Mouse (Mus musculus) limb, embryonic 11.5 days (tissue): ENCODE results near the gene Irf2bpl. TPM values are rescaled to one million over a fixed set of nuclear protein-coding genes. Genes with fewer than 3 reads are reported as not detected.
A peak's percentile ranks its signal among the peaks of the same experiment; 100 is the strongest.

Source experiments
- ATAC-seq: fragments of 200-750 bp; cut with Nextera tagmentation; 2 replicates; pipeline ENCODE4 v1.8.0; 2017; ENCODE audit warnings: low read depth; ENCODE audit not compliant: insufficient number of reproducible peaks, low FRiP score, low TSS enrichment
- DNase-seq: peaks from one replicate; pipeline ENCODE4 v3.0.0-alpha.2; 2015; ENCODE audit warnings: low spot score
- H3K27ac ChIP-seq: fragments of 300-500 bp; sonication (generic); replicated peaks from 2 replicates; pipeline ENCODE4 v1.5.1; 2014; ENCODE audit warnings: low read depth, mild to moderate bottlenecking, low read length
- H3K27me3 ChIP-seq: fragments of 300-500 bp; sonication (generic); 2 replicates; pipeline ENCODE4 v1.6.1; 2014; ENCODE audit warnings: mild to moderate bottlenecking, low read length, mixed read lengths; ENCODE audit not compliant: control insufficient read depth, insufficient read depth
- H3K36me3 ChIP-seq: fragments of 300-500 bp; sonication (generic); 2 replicates; pipeline ENCODE4 v1.6.1; 2014; ENCODE audit warnings: mild to moderate bottlenecking, low read length, moderate library complexity, mixed read lengths; ENCODE audit not compliant: control insufficient read depth, insufficient read depth
- H3K4me1 ChIP-seq: fragments of 300-500 bp; sonication (generic); 2 replicates; pipeline ENCODE4 v1.6.1; 2014; ENCODE audit warnings: low read length, mixed read lengths; ENCODE audit not compliant: control insufficient read depth, insufficient read depth
- H3K4me2 ChIP-seq: fragments of 300-500 bp; sonication (generic); 2 replicates; pipeline ENCODE4 v1.6.1; 2014; ENCODE audit warnings: low read depth, mild to moderate bottlenecking, moderate library complexity; ENCODE audit not compliant: severe bottlenecking
- H3K4me3 ChIP-seq: fragments of 300-500 bp; sonication (generic); 2 replicates; pipeline ENCODE4 v1.5.1; 2014; ENCODE audit warnings: low read depth, low read length
- H3K9ac ChIP-seq: fragments of 300-500 bp; sonication (generic); 2 replicates; pipeline ENCODE4 v1.6.1; 2014; ENCODE audit warnings: mild to moderate bottlenecking, low read length
- H3K9me3 ChIP-seq: fragments of 300-500 bp; sonication (generic); 2 replicates; pipeline ENCODE4 v1.6.1; 2016; ENCODE audit warnings: low read length; ENCODE audit not compliant: control insufficient read depth
- WGBS: fragments of 180-500 bp; shearing (Covaris S2); extraction: QIAGEN DNeasy Blood & Tissue Kit; methylation state at CpG from one replicate; pipeline ENCODE4 v1.1.7; 2014; 5-methylcytosine and 5-hydroxymethylcytosine counted together
- polyA plus RNA-seq: library from polyadenylated mRNA; unstranded; fragments of >200 nt; fragmentation: Nextera tagmentation; extraction: Ambion mirVana; gene quantifications from 2 replicates; pipeline ENCODE4 v1.2.1, GENCODE M21; 2014

The Irf2bpl gene
- polyA plus RNA-seq, 1 experiment from 2014 or later, result 17.9 TPM

- Histone ChIP-seq H3K4me2 (peak overlapping the region; percentile 84), H3K36me3 (no peaks in the 10 kb centered on the region), H3K4me1 (peaks cover 63% of the 10 kb centered on the region), H3K9me3 (no peaks in the 10 kb centered on the region), H3K4me3 (no peak overlapping the region), H3K27ac (peak overlapping the region; percentile 99), H3K9ac (peak overlapping the region; percentile 65; the same call in 1 of the 2 replicates), H3K27me3 (no peaks in the 10 kb centered on the region)
- DNase-seq (no peak), ATAC-seq (no peak)
- 15% methylated on average over 8 of the region's 8 CpGs for WGBS
Observed at GRCm38 (mm10) chr12:86890796-86891301, 6.3 kb upstream of the Irf2bpl start.

GRCm38 (mm10) chr12:86890091-86890720 lies 5.6 kb upstream of the Irf2bpl start:
- Histone ChIP-seq H3K9ac (peak overlapping the region; percentile 65; the same call in 1 of the 2 replicates), H3K36me3 (no peaks in the 10 kb centered on the region), H3K27ac (peak overlapping the region; percentile 99; the same call in 1 of the 2 replicates), H3K27me3 (no peaks in the 10 kb centered on the region), H3K9me3 (no peaks in the 10 kb centered on the region), H3K4me2 (peak overlapping the region; percentile 84), H3K4me3 (no peak overlapping the region), H3K4me1 (peaks cover 67% of the 10 kb centered on the region)
- 63% methylated on average over 12 of the region's 12 CpGs for WGBS
- ATAC-seq (no peak), DNase-seq (no peak)

- ATAC-seq (no peak), DNase-seq (no peak)
- WGBS, result 18% methylated on average over 7 of the region's 7 CpGs
- peak overlapping the region; percentile 72 for H3K27ac ChIP-seq
- H3K27me3 ChIP-seq, result no peaks in the 10 kb centered on the region
- peaks cover 67% of the 10 kb centered on the region for H3K4me1 ChIP-seq
- H3K4me2 ChIP-seq, result peak overlapping the region; percentile 50
- peak overlapping the region; percentile 35 for H3K9ac ChIP-seq
- no peaks in the 10 kb centered on the region for H3K36me3 ChIP-seq
- no peak overlapping the region for H3K4me3 ChIP-seq
- no peaks in the 10 kb centered on the region for H3K9me3 ChIP-seq
Observed at GRCm38 (mm10) chr12:86889103-86889644, 4.6 kb upstream of the Irf2bpl start.

- H3K4me1 ChIP-seq, result peaks cover 61% of the 10 kb centered on the region
- H3K36me3 ChIP-seq, result no peaks in the 10 kb centered on the region
- ATAC-seq (0 out of 2 replicates have a peak, but pooled peaks have one; percentile 15), DNase-seq (peak; percentile 80)
- no peaks in the 10 kb centered on the region for H3K9me3 ChIP-seq
- H3K4me2 ChIP-seq, result peak overlapping the region; percentile 50
- no peaks in the 10 kb centered on the region for H3K27me3 ChIP-seq
- under 1% methylated on average over 46 of the region's 47 CpGs for whole genome bisulfite sequencing
- 0 out of 2 replicates have a peak overlapping the region, but pooled peaks have one; percentile 17 for H3K4me3 ChIP-seq
- H3K27ac ChIP-seq, result peak overlapping the region; percentile 72
- peak overlapping the region; percentile 64 for H3K9ac ChIP-seq
Observed at GRCm38 (mm10) chr12:86888130-86889069, 3.8 kb upstream of the Irf2bpl start.

GRCm38 (mm10) chr12:86887381-86888129 lies 3.0 kb upstream of the Irf2bpl start:
- 28% methylated on average over 14 of the region's 14 CpGs for WGBS
- no peak for ATAC-seq
- no peak for DNase-seq
- Histone ChIP-seq H3K27ac (peak overlapping the region; percentile 72), H3K27me3 (no peaks in the 10 kb centered on the region), H3K4me1 (peaks cover 54% of the 10 kb centered on the region), H3K9ac (peak overlapping the region; percentile 64; the same call in 1 of the 2 replicates), H3K36me3 (no peaks in the 10 kb centered on the region), H3K4me2 (peak overlapping the region; percentile 50), H3K9me3 (no peaks in the 10 kb centered on the region), H3K4me3 (no peak overlapping the region)

GRCm38 (mm10) chr12:86886446-86886965 lies 1.9 kb upstream of the Irf2bpl start:
- ATAC-seq, result no peak
- WGBS, result 66% methylated on average over 7 of the region's 7 CpGs
- no peak for DNase-seq
- no peak overlapping the region for H3K4me2 ChIP-seq
- H3K36me3 ChIP-seq, result no peaks in the 10 kb centered on the region
- H3K27ac ChIP-seq, result no peak overlapping the region
- peaks cover 50% of the 10 kb centered on the region for H3K4me1 ChIP-seq
- no peak overlapping the region for H3K4me3 ChIP-seq
- no peak overlapping the region for H3K9ac ChIP-seq
- H3K9me3 ChIP-seq, result no peaks in the 10 kb centered on the region
- H3K27me3 ChIP-seq, result no peaks in the 10 kb centered on the region

- DNase-seq, result no peak
- H3K9me3 ChIP-seq, result no peaks in the 10 kb centered on the region
- WGBS, result 33% methylated on average over 5 of the region's 5 CpGs
- H3K9ac ChIP-seq, result no peak overlapping the region
- no peaks in the 10 kb centered on the region for H3K36me3 ChIP-seq
- H3K4me1 ChIP-seq, result peaks cover 45% of the 10 kb centered on the region
- H3K27me3 ChIP-seq, result no peaks in the 10 kb centered on the region
- H3K27ac ChIP-seq, result no peak overlapping the region
- H3K4me3 ChIP-seq, result no peak overlapping the region
- H3K4me2 ChIP-seq, result 0 out of 2 replicates have a peak overlapping the region, but pooled peaks have one; percentile 97
- no peak for ATAC-seq
Observed at GRCm38 (mm10) chr12:86885746-86886145, 1.1 kb upstream of the Irf2bpl start.
